Mouse (Mus musculus): ENCODE data around the gene Hagh.

Hagh gene

DNA sequence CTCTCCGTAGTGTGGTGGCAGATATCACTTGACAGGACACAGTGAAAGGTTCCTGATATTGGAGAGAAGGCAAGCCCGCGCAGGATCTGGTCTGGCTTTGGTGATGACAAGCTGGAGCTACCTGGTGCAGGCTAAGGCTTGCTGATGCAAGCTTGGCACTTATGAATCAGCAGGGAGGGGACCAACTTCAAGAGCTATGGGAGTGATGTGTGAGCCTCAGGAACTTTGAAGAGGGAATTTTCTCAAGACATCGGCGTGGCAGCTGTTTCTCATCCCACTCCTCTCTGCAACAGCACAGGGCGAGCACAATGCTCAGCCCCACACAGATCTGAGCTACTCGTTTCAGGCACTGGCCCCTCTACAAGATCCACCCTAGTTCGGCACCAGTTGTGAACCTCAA is at the start of gene Hagh:
Hagh (plus strand) TSS at position 302 of the 400 bp plus-strand sequence.
- DNase-seq (ENCODE audit: low spot score): no peak

DNA sequence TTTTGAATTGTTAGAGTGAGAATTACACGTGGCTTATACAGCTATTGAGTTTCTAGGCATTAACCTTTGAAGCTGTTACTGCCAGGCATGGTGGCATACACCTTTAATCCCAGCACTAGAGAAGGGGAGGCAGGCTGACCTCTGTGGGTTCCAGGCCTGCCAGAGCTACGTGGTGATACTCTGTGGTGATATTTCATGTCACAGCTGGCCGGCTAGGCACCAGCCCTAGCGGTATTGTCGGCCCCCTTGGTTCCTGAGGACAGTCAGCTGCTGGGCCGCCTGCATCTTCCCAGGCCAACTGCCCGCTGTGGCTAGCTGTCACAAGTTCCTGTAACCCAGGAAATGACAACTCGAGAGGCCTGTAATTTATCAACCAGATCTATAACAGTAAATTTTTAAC is 47.8 kb upstream of the Hagh start:
- DNase-seq (ENCODE audit: low spot score): no peak

DNA sequence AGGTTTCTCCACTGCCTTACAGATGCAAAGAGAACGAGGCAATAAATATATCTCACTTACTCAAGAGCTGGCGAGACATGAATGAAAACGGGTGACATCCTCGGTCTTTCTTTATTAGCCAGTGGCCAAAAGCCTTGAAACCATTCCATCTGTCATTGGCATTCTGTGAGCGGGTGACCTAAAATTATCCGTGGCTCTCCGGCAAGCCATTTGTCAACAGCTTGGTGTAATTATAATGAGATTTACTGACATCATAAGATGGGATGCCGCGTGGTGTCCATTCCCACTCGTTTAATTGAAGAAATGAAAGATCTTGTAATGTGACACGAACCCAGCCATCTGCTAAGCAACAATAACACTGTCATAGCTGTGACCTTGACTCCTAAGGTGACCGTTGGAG is 45.2 kb upstream of the Hagh start:
- DNase-seq (ENCODE audit: low spot score): no peak

GRCm38 (mm10) chr17:24796969-24797368 is 43.0 kb upstream of the Hagh start:
- DNase-seq (ENCODE audit: low spot score): no peak

DNA sequence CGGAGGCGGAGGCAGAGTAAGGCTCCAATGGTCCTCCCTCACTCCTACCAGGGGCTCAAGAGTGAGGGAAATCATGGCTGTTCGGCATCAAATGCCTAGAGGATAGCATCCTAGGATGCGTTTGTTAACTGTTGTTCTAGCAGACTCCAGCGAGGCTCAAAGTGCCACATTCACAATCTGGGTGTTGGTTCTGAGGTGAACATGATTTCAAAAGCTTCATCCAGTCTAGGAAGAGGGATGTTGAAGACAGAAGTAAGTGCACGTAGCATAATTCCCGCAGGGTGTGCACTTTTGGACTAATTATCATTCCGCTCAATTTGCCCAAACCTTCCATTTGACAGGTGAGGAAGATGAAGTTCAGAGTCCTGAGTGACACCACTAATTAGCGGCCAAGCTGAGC is 41.7 kb upstream of the Hagh start:
- no peak for DNase-seq (ENCODE audit: low spot score)

- no peak for DNase-seq (ENCODE audit: low spot score)
These were observed 40.5 kb upstream of the Hagh start for GRCm38 (mm10) chr17:24799476-24799875.

DNA sequence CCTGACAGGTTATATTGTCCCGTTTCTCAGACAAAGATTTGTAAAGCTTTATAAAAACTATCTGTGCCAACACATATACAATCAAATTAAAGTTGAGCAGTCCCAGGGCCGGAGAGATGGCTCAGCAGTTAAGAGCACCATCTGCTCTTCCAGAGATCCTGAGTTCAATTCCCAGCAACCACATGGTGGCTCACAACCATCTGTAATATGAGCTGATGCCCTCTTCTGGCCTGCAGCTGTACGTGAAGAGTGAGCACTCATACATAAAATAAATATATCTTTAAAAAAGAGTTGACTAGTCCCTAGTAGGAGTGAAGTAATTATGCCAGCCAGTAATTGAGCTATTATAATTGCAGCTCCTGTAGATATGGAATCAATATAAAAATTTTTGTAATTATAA is 39.4 kb upstream of the Hagh start:
- DNase-seq (ENCODE audit: low spot score): no peak

DNA sequence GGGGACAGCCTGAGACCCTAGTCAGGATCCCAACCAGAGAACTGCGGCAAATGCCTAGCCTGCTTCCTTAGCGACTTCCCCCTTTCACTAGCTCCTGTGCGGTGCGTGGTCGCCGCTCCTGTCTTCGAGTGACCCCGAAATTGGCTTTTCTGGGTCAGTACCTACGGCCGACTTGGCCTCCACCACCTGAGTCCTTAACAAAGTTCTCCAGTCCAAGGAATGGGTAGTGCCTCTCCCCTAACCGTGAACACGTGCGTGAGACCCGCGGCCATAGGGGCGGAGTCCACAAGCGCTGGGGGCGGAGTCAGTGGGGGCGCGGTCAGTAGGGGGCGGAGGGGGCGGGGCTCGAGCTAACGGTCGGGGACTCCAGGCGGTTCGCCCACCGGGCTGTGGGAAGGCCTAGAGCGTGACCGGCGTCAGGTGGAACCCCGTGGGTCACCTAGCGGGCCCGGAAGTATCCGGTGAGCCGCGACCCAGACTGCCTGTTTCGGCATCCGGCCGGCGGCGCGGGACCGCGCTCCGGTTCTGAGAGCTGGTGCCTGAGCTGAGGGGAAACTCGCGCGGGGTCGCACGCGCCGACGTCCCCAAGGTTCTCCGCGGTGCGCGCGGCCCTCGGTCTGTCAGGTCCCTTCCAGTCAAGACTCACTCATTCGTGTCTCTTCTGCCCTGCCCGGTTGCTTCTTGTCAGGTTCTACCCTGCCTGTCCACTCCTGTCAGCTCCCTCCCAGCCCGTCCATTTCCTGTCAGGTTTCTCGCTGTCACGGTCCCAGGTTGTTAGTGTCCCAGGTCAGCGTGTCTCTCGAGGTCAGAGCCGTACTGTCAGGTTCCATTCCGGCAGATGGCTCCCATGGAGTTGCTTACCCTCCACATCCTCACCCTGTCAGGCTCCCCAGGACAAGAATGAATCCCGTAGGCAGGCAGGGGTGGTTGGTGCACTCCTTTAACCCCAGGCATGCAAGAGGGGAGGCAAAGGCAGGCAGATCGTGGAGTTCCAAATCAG is 35.7 kb upstream of the Hagh start, which contains the start of gene Meiob:
Meiob (plus strand) TSS at position 338 of the 1,000 bp plus-strand sequence.
- no peak for DNase-seq (ENCODE audit: low spot score)

DNA sequence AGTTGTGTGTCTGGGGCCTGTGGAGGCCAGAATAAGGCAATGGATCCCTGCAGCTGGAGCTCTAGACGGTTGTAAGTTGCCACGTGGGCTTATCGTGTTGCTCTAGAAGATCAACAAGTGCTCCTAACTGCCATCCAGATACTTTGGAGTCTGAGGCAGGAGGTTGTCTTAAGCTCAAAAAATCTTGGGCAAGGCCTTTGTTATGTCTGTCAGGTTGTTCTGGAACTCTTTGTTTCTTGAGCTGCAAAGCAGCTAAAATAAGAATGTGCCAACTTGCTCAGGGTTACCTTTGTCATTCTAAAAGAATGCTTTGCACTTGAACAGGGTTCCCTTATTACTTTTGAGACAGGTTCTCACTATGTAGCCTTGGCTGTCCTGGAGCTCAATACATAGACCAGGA is 28.7 kb upstream of the Hagh start:
- no peak for DNase-seq (ENCODE audit: low spot score)

GRCm38 (mm10) chr17:24812215-24812614 is 27.7 kb upstream of the Hagh start:
- no peak for DNase-seq (ENCODE audit: low spot score)

DNA sequence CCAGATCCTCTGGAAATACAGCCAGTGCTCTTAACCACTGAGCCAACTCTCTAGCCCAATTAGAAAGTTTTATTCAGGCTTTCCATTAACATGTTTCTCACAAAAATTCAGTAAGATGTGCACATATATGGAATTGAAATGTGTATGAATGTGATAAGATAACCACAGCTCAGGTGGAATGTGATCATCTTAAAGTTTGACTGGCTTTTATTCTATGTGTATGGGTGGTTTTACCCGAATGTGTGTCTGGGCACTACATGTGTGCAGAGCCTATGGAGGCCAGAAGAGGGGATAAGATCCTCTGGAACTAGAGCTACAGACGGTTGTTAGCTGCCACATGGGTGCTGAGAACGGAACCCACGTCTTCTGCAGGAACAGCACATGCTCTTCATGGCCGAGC is 24.7 kb upstream of the Hagh start:
- no peak for DNase-seq (ENCODE audit: low spot score)

DNA sequence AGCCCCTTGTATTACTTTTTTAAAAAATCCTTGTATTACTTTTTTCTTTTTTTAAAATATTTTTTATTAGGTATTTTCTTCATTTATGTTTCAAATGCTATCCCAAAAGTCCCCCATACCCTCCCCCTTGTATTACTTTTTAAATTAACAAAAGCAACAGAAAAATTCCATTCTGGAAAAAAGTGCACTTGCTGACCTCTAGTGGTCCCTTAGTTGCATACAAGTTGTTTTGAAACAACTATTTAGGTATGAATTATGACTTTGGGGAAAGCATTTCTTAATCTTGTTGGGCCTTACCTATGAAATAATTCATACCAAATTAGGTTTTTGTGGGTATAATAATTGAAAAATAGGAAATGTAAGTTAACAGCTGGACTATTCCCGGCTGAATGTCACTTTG is 22.4 kb upstream of the Hagh start:
- DNase-seq (ENCODE audit: low spot score): no peak

GRCm38 (mm10) chr17:24818172-24818571 is 21.8 kb upstream of the Hagh start:
- no peak for DNase-seq (ENCODE audit: low spot score)

GRCm38 (mm10) chr17:24819469-24819868 is 20.5 kb upstream of the Hagh start:
- no peak for DNase-seq (ENCODE audit: low spot score)

DNA sequence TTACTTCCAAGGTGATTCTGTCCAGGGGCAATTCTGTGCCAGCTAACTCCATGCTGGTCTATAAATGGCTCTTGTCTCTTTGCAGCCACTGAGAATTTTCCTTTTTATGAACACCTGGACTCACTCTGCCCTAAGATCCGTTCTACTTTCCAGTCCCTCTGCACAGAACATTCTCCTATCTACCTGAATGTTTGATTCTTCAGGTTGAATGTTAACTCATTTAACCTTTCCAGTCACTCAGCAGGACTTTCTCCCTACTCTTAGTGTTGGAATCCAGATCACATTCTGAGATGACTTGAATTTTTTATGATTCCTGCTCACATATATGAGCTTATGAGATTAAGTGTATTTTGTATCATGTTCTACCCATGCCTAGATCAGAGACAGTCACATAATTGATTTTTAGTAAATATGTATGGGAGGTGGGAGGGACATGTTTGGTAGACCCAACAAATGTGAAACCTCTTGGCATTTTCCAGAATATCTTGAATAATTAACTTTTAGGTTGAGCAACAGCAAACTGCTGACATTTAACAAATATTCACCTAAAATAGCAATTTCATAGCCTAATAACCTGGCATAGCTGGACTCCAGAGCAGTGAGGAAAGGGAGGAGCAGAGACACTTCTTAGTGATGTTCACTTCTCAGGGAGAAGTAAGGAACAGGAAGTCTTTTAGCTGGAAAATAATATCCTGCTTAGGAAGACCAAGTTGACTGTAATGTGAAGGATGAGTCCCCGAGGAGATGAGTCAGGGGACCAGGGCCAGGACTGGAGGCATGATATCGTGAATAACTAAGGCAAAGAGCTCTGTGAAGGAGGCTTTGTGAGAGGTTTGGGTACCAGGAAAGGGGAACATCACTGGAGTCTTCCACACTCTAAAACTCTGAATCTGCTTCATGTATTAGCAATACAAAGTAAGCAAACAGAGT is 18.3 kb upstream of the Hagh start:
- no peak for DNase-seq (ENCODE audit: low spot score)

GRCm38 (mm10) chr17:24840341-24840740 is 398 bp downstream of the Hagh start:
- DNase-seq (ENCODE audit: low spot score): no peak

- no peak for DNase-seq (ENCODE audit: low spot score)
These were observed 1.2 kb downstream of the Hagh start for GRCm38 (mm10) chr17:24841133-24841532.

DNA sequence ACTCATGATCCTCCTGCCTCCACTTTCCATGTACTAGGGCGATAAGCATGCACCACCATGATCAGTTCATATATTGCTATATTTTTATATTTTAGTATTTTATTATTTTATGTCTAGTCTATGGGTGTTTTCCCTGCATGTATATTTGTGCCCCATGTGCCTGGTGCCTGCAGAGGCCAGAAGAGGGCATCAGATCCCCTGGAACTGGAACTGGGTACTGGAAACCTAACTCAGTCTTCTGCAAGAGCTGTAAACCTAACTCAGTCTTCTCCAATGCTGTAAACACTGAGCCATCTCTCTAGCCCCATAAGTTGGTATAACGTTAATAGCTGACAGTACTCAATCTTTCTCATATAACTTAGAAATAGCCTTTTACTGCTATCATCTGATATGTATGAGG is 2.7 kb downstream of the Hagh start:
- DNase-seq (ENCODE audit: low spot score): no peak

GRCm38 (mm10) chr17:24844525-24844924 is 4.6 kb downstream of the Hagh start:
- DNase-seq (ENCODE audit: low spot score): no peak

- DNase-seq (ENCODE audit: low spot score): no peak
These were observed 7.4 kb downstream of the Hagh start for GRCm38 (mm10) chr17:24847386-24847785.

GRCm38 (mm10) chr17:24848600-24849031 is 8.7 kb downstream of the Hagh start:
- no peak for DNase-seq (ENCODE audit: low spot score)

- no peak for DNase-seq (ENCODE audit: low spot score)
These were observed 9.8 kb downstream of the Hagh start for GRCm38 (mm10) chr17:24849733-24850064.

All from layer of hippocampus, adult 9-10 months (tissue).